ENCODE assay signal across 1 mouse cellular context in the genomic region with DNA sequence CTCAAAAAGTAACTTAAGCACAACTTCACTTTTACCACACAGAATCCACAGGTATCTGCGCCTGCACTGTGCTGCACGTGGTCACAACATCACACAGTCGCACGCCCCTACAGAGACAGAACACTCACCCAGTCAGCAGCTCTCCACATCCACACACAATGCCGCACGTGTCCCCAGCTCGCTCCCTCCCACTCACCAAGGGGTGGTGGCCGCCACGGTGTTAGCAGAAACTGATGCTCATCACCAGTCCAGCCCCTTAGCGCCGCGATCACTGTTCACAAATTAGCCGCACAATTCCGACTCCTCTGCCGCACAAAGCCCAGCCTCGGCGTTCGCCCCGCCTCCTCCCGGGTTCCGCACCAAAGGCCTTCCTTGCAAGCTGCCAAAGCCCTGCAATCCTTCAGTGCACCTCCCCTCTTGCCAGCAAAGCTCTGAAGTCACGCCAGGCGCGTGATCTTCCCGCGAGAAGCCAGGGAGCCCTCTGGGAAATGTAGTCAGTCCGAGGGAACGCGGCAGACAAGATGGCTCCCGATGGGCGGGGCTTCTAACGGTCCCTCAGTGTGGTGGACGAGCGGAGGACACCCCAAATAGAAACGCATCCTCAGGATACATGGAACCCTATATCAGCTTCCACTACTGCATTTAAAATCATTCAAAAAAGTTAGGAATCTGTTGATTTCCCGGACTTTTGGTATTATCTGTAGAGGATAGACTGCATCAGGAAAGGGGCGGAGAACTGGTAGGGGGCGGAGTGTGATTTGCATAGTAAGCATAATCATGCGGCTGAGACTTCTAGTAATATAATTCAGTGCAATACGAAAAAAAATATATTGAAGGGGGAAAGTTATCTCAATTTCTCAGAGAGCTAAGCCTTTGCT.
A peak's percentile ranks its signal among the peaks of the same experiment; 100 is the strongest.
TF ChIP-seq lines count a peak whose summit lies in the region.

A gene (minus strand): TSS at position 319 of the 878 bp plus-strand sequence.
A gene (minus strand): TSS at position 436 of the 878 bp plus-strand sequence.

TF ChIP-seq in MEL, 35 proteins besides CTCF, POLR2A, EP300 and RAD21 (continued from another document):
- TF ChIP-seq NELFE (IDR thresholded peaks at IDR 0.05; ENCODE audit: low read depth, low read length) (peak; percentile 62), JUND (IDR thresholded peaks at IDR 0.05; ENCODE audit: low read depth, low read length) (no peak), NRF1 (IDR thresholded peaks at IDR 0.05; ENCODE audit: insufficient read depth, low read depth, low read length, poor library complexity, severe bottlenecking) (0 out of 2 replicates have a peak, but pooled peaks have one; percentile 30), GABPA (IDR thresholded peaks at IDR 0.05; ENCODE audit: low read depth, low read length) (no peak), TBP (IDR thresholded peaks at IDR 0.05; ENCODE audit: low read depth, low read length) (peak; percentile 47; the same call in 1 of the 2 replicates), MYB (IDR thresholded peaks at IDR 0.05; ENCODE audit: low read depth, low read length) (0 out of 2 replicates have a peak, but pooled peaks have one; percentile 13), ZNF384 (IDR thresholded peaks at IDR 0.05; ENCODE audit: low read depth, low read length) (peak; percentile 34; the same call in 1 of the 2 replicates), USF2 (IDR thresholded peaks at IDR 0.05; ENCODE audit: borderline replicate concordance in 1 of 2, insufficient read depth in 1 of 2, low read depth in 1 of 2, low read length in 2 of 2) (no peak), TAL1 (IDR thresholded peaks at IDR 0.05; ENCODE audit: low read length) (no peak), MAX (IDR thresholded peaks at IDR 0.05; ENCODE audit: low read length) (peak; percentile 93), HCFC1 (IDR thresholded peaks at IDR 0.05; ENCODE audit: low read depth, low read length) (peak; percentile 98), ELF1 (IDR thresholded peaks at IDR 0.05; ENCODE audit: low read depth, low read length) (peak; percentile 67; the same call in 1 of the 2 replicates), ETS1 (IDR thresholded peaks at IDR 0.05; ENCODE audit: low read depth, low read length) (0 out of 2 replicates have a peak, but pooled peaks have one; percentile 10), GATA1 (IDR thresholded peaks at IDR 0.05; ENCODE audit: low read depth, low read length) (no peak), RCOR1 (IDR thresholded peaks at IDR 0.05; ENCODE audit: low read depth, low read length) (no peak; the same call in 1 of the 2 replicates), KAT2A (conservative IDR thresholded peaks at IDR 0.05; ENCODE audit: low read depth, low read length) (peak; percentile 91), SIN3A (IDR thresholded peaks at IDR 0.05; ENCODE audit: low read length) (peak; percentile 78), USF1 (IDR thresholded peaks at IDR 0.05; ENCODE audit: low read depth, low read length) (peak; percentile 72), CHD1 (IDR thresholded peaks at IDR 0.05; ENCODE audit: low read depth, low read length) (no peak), TCF12 (IDR thresholded peaks at IDR 0.05; ENCODE audit: low read depth, low read length) (0 out of 2 replicates have a peak, but pooled peaks have one; percentile 45), MYC (IDR thresholded peaks at IDR 0.05; ENCODE audit: low read depth, low read length) (peak; percentile 91), SMC3 (IDR thresholded peaks at IDR 0.05; ENCODE audit: low read depth, low read length) (no peak), MAZ (IDR thresholded peaks at IDR 0.05; ENCODE audit: low read depth, low read length) (0 out of 2 replicates have a peak, but pooled peaks have one; percentile 57), ZC3H11A (IDR thresholded peaks at IDR 0.05; ENCODE audit: low read depth, low read length) (no peak)
TF ChIP-seq in MEL: peak in this region for 20.
